Mouse (Mus musculus) myocyte (in vitro differentiated cells): ENCODE measurements around the gene Slc38a10.

Experiments used
- CEBPB ChIP-seq: IDR thresholded peaks from 2 replicates; pipeline ENCODE4 v1.6.1; 2011; ENCODE audit warnings: mild to moderate bottlenecking, moderate library complexity; ENCODE audit not compliant: poor library complexity, insufficient read depth, severe bottlenecking
- E2F4 ChIP-seq: IDR thresholded peaks from one replicate; pipeline ENCODE4 v1.6.1; 2011; ENCODE audit warnings: mild to moderate bottlenecking, control low read depth, moderate library complexity; ENCODE audit not compliant: insufficient read depth
- POLR2A ChIP-seq: IDR thresholded peaks from one replicate; pipeline ENCODE4 v1.6.1; 2011; ENCODE audit warnings: low read depth, mild to moderate bottlenecking, control low read depth, moderate library complexity; ENCODE audit not compliant: insufficient read length
- POLR2AphosphoS2 ChIP-seq: IDR thresholded peaks from one replicate; pipeline ENCODE4 v1.6.1; 2011; ENCODE audit warnings: low read depth, control low read depth; ENCODE audit not compliant: insufficient read length
- SRF ChIP-seq: IDR thresholded peaks from one replicate; pipeline ENCODE4 v1.6.1; 2011; ENCODE audit warnings: low read depth; ENCODE audit not compliant: control insufficient read depth, insufficient read length
- TCF12 ChIP-seq: IDR thresholded peaks from one replicate; pipeline ENCODE4 v1.6.1; 2011; ENCODE audit warnings: mild to moderate bottlenecking, control low read depth; ENCODE audit not compliant: poor library complexity, insufficient read depth, severe bottlenecking
- TCF3 ChIP-seq: IDR thresholded peaks from one replicate; pipeline ENCODE4 v1.6.1; 2011; ENCODE audit warnings: low read depth, control low read depth; ENCODE audit not compliant: insufficient read length

DNA sequence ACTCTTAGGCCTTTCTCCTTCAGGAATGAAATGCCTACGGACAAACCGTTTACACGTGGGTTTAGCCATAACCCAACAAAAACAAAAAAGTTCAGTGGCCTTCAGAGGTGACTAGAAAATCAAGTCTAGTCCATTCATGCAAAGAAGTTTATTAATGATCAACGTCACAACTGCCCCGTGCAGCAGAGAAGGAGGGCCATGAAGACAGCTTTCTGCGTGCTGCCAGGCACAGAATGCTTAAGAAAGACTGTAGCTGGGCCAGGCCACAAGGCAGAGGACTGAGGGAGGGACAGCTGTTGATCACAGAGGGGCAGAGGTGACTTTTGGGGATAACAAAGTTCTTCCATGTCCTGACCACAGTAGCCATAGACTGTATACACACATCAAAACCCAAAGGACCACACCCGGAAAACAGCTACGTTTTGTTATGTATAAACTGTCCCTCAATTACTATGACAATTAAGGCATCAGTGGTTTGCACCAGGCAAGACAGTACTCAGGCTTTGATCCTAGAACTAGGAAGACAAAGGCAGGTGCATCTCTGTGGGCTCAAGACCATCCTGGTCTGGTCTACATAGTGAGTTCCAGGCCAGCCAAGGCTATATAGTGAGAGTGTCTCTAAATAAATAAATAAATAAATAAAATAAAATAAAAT, 2.8 kb downstream of the Slc38a10 start:
- TF ChIP-seq POLR2A, result no peak
- no peak for TF ChIP-seq CEBPB
- no peak for TF ChIP-seq POLR2AphosphoS2
- no peak for TF ChIP-seq TCF3
- TF ChIP-seq SRF, result no peak
- TF ChIP-seq E2F4, result no peak
- TF ChIP-seq TCF12, result no peak
